Mouse (Mus musculus) lung, postnatal 0 days (tissue): ENCODE results near the gene Cdk5r2. TPM values are rescaled to one million over a fixed set of nuclear protein-coding genes. Genes with fewer than 3 reads are reported as not detected.

Experiments used
- ATAC-seq: fragments of 200-750 bp; cut with Nextera tagmentation; 2 replicates; pipeline ENCODE4 v1.8.0; 2017; ENCODE audit warnings: moderate library complexity
- DNase-seq: peaks from one replicate; pipeline ENCODE4 v3.0.0-alpha.2; 2016; ENCODE audit warnings: low spot score
- H3K27ac ChIP-seq: fragments of 300-500 bp; sonication (generic); 2 replicates; pipeline ENCODE4 v1.5.1; 2014; ENCODE audit warnings: antibody characterized with exemption, mild to moderate bottlenecking, low read length, mixed read lengths
- H3K27me3 ChIP-seq: fragments of 300-500 bp; sonication (generic); replicated peaks from 2 replicates; pipeline ENCODE4 v1.6.1; 2014; ENCODE audit warnings: low read length, mixed read lengths; ENCODE audit not compliant: insufficient read depth
- H3K36me3 ChIP-seq: fragments of 300-500 bp; sonication (generic); 2 replicates; pipeline ENCODE4 v1.6.1; 2014; ENCODE audit warnings: low read length, mixed read lengths; ENCODE audit not compliant: insufficient read depth
- H3K4me1 ChIP-seq: fragments of 300-500 bp; sonication (generic); 2 replicates; pipeline ENCODE4 v1.6.1; 2014; ENCODE audit warnings: antibody characterized with exemption, low read depth, low read length, mixed read lengths; ENCODE audit not compliant: insufficient read depth
- H3K4me2 ChIP-seq: fragments of 300-500 bp; sonication (generic); replicated peaks from 2 replicates; pipeline ENCODE4 v1.6.1; 2014; ENCODE audit warnings: low read depth, mild to moderate bottlenecking, low read length, moderate library complexity, mixed read lengths
- H3K4me3 ChIP-seq: fragments of 300-500 bp; sonication (generic); 2 replicates; pipeline ENCODE4 v1.5.1; 2014; ENCODE audit warnings: low read depth, low read length
- H3K9ac ChIP-seq: fragments of 300-500 bp; sonication (generic); replicated peaks from 2 replicates; pipeline ENCODE4 v1.6.1; 2014; ENCODE audit warnings: low read depth, mild to moderate bottlenecking
- H3K9me3 ChIP-seq: fragments of 300-500 bp; sonication (generic); 2 replicates; pipeline ENCODE4 v1.6.1; 2016; ENCODE audit warnings: low read length, mixed read lengths
- CTCF ChIP-seq: IDR thresholded peaks from 2 replicates; pipeline ENCODE4 v1.5.1; 2016; ENCODE audit warnings: antibody characterized with exemption, mild to moderate bottlenecking
- EP300 ChIP-seq: IDR thresholded peaks from 2 replicates; pipeline ENCODE4 v1.6.1; 2016; ENCODE audit warnings: antibody characterized with exemption, mild to moderate bottlenecking, control low read depth
- WGBS: fragments of 180-500 bp; shearing (Covaris S2); extraction: QIAGEN DNeasy Blood & Tissue Kit; methylation state at CpG from one replicate; pipeline ENCODE4 v1.1.7; 2014; 5-methylcytosine and 5-hydroxymethylcytosine counted together
- polyA plus RNA-seq: library from polyadenylated mRNA; unstranded; fragments of >200 nt; fragmentation: Nextera tagmentation; extraction: Ambion mirVana; gene quantifications from 2 replicates; pipeline ENCODE4 v1.2.1, GENCODE M21; 2015

Cdk5r2 gene
- polyA plus RNA-seq, 1 experiment from 2014 or later: not detected

GRCm38 (mm10) chr1:74883441-74883840 is 28.7 kb downstream of the Cdk5r2 start:
- H3K9me3 ChIP-seq: no peaks in the 10 kb centered on the region
- no peaks in the 10 kb centered on the region for H3K4me1 ChIP-seq
- no peak for TF ChIP-seq CTCF
- no peak for TF ChIP-seq EP300
- DNase-seq (no peak), ATAC-seq (no peak)
- H3K36me3 ChIP-seq: no peaks in the 10 kb centered on the region
- H3K27me3 ChIP-seq: peaks cover 64% of the 10 kb centered on the region
- H3K9ac ChIP-seq: no peak overlapping the region
- H3K27ac ChIP-seq: no peak overlapping the region
- 16% methylated on average over 5 of the region's 5 CpGs for WGBS
- H3K4me2 ChIP-seq: no peak overlapping the region
- no peak overlapping the region for H3K4me3 ChIP-seq

GRCm38 (mm10) chr1:74884196-74885141 is 29.7 kb downstream of the Cdk5r2 start:
- no peak for TF ChIP-seq CTCF
- peaks cover 64% of the 10 kb centered on the region for H3K27me3 ChIP-seq
- no peak for DNase-seq
- no peak overlapping the region for H3K9ac ChIP-seq
- no peaks in the 10 kb centered on the region for H3K36me3 ChIP-seq
- H3K9me3 ChIP-seq: no peaks in the 10 kb centered on the region
- H3K4me1 ChIP-seq: no peaks in the 10 kb centered on the region
- H3K4me2 ChIP-seq: peak overlapping the region; percentile 37
- ATAC-seq: no peak
- H3K27ac ChIP-seq: no peak overlapping the region
- peak overlapping the region; percentile 27 for H3K4me3 ChIP-seq
- 1% methylated on average over 53 of the region's 57 CpGs for WGBS

DNA sequence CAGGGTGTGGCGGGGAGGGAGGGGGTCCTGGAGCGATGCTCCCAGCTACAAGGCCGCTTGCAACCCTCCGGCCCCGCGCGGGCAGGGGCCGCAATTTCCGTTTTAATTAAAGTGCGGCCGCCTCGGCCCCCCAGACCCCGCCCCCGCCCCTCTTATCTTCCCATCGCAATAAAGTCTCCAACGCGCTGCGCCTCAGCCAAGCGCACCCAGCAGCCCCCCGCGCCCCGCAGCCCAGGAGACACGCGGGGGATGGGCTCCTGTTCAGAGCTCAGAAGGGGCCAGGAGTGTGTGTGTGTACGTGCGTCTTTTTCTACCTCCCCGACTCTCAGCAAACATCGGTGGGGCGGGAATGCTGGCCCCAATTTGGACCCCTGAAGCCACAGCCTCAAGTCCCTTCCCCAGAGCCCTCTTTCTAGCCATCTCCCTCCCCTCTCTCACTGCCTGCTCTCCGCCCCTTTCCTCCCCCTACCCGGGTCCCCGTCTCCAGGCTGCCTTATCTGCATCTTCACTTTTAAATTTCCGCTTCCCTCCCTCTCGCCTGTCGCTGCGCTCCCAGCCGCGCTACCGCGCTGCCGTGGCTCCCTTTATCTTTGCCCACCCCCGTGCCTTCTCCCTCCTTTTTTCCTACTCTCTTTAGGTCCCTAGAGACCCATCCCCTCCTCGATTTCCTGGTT is 30.8 kb downstream of the Cdk5r2 start, which contains the start of gene Fev:
TSS of gene Fev (minus strand) at position 51 of the 674 bp plus-strand sequence.
- peak within 1 kb of the TSS; percentile 27 for H3K4me3 ChIP-seq
- ATAC-seq (no peak), DNase-seq (no peak)
- H3K4me1 ChIP-seq: no peaks in the 10 kb centered on the region
- no peaks in the 10 kb centered on the region for H3K9me3 ChIP-seq
- H3K36me3 ChIP-seq: no peaks in the 10 kb centered on the region
- no peak within 1 kb of the TSS for H3K27ac ChIP-seq
- H3K27me3 ChIP-seq: peaks cover 62% of the 10 kb centered on the region
- H3K4me2 ChIP-seq: peak within 1 kb of the TSS; percentile 37
- TF ChIP-seq EP300 (no peak), CTCF (no peak)
- H3K9ac ChIP-seq: no peak within 1 kb of the TSS
- 1% methylated on average over 31 of the region's 43 CpGs for WGBS

GRCm38 (mm10) chr1:74891513-74891912 is 36.8 kb downstream of the Cdk5r2 start:
- Histone ChIP-seq H3K9me3 (no peaks in the 10 kb centered on the region), H3K4me3 (no peak overlapping the region), H3K27me3 (peaks cover 42% of the 10 kb centered on the region), H3K4me1 (no peaks in the 10 kb centered on the region), H3K9ac (no peak overlapping the region), H3K27ac (no peak overlapping the region), H3K36me3 (no peaks in the 10 kb centered on the region), H3K4me2 (no peak overlapping the region)
- 0% methylated on average over 2 of the region's 8 CpGs for WGBS
- peak; percentile 45 for DNase-seq
- TF ChIP-seq EP300: no peak
- TF ChIP-seq CTCF: no peak
- no peak for ATAC-seq

- DNase-seq: no peak
- WGBS: 2% methylated on average over 39 of the region's 39 CpGs
Measured at GRCm38 (mm10) chr1:74892351-74893133, 37.8 kb downstream of the Cdk5r2 start.

More at GRCm38 (mm10) chr1:74892351-74893133, 37.8 kb downstream of the Cdk5r2 start:
- H3K36me3 ChIP-seq: no peaks in the 10 kb centered on the region
- no peaks in the 10 kb centered on the region for H3K4me1 ChIP-seq
- H3K9ac ChIP-seq: no peak overlapping the region
- TF ChIP-seq CTCF (no peak), EP300 (no peak)
- no peak overlapping the region for H3K27ac ChIP-seq
- ATAC-seq: no peak
- no peaks in the 10 kb centered on the region for H3K9me3 ChIP-seq
- H3K27me3 ChIP-seq: peaks cover 40% of the 10 kb centered on the region
- no peak overlapping the region for H3K4me2 ChIP-seq
- H3K4me3 ChIP-seq: no peak overlapping the region
